Mouse (Mus musculus) C2C12 (cell line): ENCODE results near the gene Mdc1.

Source experiments
- CEBPB ChIP-seq: IDR thresholded peaks from one replicate; pipeline ENCODE4 v1.6.1; 2011; ENCODE audit warnings: low read depth, mild to moderate bottlenecking, control low read depth, moderate library complexity
- CTCF ChIP-seq: IDR thresholded peaks from one replicate; pipeline ENCODE4 v1.5.1; 2011; ENCODE audit not compliant: control insufficient read depth, insufficient read depth, insufficient read length
- MAX ChIP-seq: IDR thresholded peaks from one replicate; pipeline ENCODE4 v1.6.1; 2011; ENCODE audit warnings: mild to moderate bottlenecking, control low read depth
- MYOD1 ChIP-seq: IDR thresholded peaks from one replicate; pipeline ENCODE4 v1.6.1; 2011; ENCODE audit warnings: low read depth; ENCODE audit not compliant: control insufficient read depth, insufficient read length
- MYOG ChIP-seq: IDR thresholded peaks from one replicate; pipeline ENCODE4 v1.6.1; 2011; ENCODE audit not compliant: control insufficient read depth, insufficient read length; ENCODE audit errors: extremely low read depth
- USF1 ChIP-seq: IDR thresholded peaks from one replicate; pipeline ENCODE4 v1.6.1; 2011; ENCODE audit warnings: low read depth, mild to moderate bottlenecking, control low read depth, moderate library complexity

DNA sequence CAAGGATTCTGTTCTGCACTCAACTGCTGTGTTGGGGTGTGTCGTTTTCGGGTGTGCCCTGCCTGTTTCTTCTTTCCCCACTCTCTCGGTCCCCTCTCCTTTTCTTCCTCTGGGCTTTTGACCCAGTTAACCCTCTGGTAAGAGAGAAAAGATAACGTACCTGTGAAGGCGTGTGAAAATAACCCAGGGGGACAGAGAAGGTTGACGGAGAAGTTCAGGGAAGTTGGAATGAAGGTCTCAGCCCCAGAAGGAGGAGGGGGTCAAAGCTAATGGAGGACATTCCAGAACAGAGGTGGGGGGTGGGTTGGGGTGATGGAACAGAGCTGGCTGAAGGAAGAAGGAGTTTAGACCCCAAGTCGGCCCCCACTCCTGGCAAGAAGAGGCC lies 27.6 kb downstream of the Mdc1 start:
- TF ChIP-seq CTCF (no peak), MYOD1 (no peak), MAX (no peak), MYOG (no peak), USF1 (no peak), CEBPB (no peak)
